Mouse (Mus musculus): ENCODE results near the gene Tnfsf15. TPM values are rescaled to one million over a fixed set of nuclear protein-coding genes. Genes with fewer than 3 reads are reported as not detected.
A peak's percentile ranks its signal among the peaks of the same experiment; 100 is the strongest.

The Tnfsf15 gene
- polyA plus RNA-seq (2014; fragmentation: Nextera tagmentation; extraction: Ambion mirVana) = 0.21 TPM in 1 of 2 replicates, not detected in the other

GRCm38 (mm10) chr4:63744693-63745171 lies at the start of gene Tnfsf15:
Tnfsf15 (minus strand) TSS chr4:63745113.
- Histone ChIP-seq H3K4me3 (ENCODE audit: low read depth, low read length) (no peak within 1 kb of the TSS), H3K9me3 (ENCODE audit: control insufficient read depth, low read length) (no peaks in the 10 kb centered on the region), H3K27me3 (replicated peaks; ENCODE audit: control insufficient read depth, insufficient read depth, low read length) (no peaks in the 10 kb centered on the region), H3K27ac (replicated peaks; ENCODE audit: low read depth, low read length) (no peak within 1 kb of the TSS), H3K9ac (ENCODE audit: low read depth, low read length) (no peak within 1 kb of the TSS), H3K4me2 (ENCODE audit: low read depth, low read length) (no peak within 1 kb of the TSS), H3K36me3 (ENCODE audit: control insufficient read depth, insufficient read depth, low read length) (no peaks in the 10 kb centered on the region), H3K4me1 (ENCODE audit: control insufficient read depth, insufficient read depth, low read length) (peaks cover 11% of the 10 kb centered on the region; the same call in 1 of the 2 replicates)
- peak; percentile 78 for DNase-seq (ENCODE audit: low spot score)
- ATAC-seq (ENCODE audit: low read depth) = peak; percentile 77
- 32% methylated on average over 8 of the region's 8 CpGs for WGBS

GRCm38 (mm10) chr4:63792328-63792727 lies 47.4 kb upstream of the Tnfsf15 start:
- no peak overlapping the region for H3K27ac ChIP-seq (replicated peaks; ENCODE audit: low read depth, low read length)
- H3K4me3 ChIP-seq (ENCODE audit: low read depth, low read length) = no peak overlapping the region
- 88% methylated on average over 3 of the region's 3 CpGs for WGBS
- DNase-seq (ENCODE audit: low spot score) (no peak), ATAC-seq (ENCODE audit: low read depth) (no peak)
- no peaks in the 10 kb centered on the region for H3K27me3 ChIP-seq (replicated peaks; ENCODE audit: control insufficient read depth, insufficient read depth, low read length)
- H3K4me1 ChIP-seq (ENCODE audit: control insufficient read depth, insufficient read depth, low read length) = no peaks in the 10 kb centered on the region
- no peaks in the 10 kb centered on the region for H3K9me3 ChIP-seq (ENCODE audit: control insufficient read depth, low read length)
- H3K9ac ChIP-seq (ENCODE audit: low read depth, low read length) = no peak overlapping the region
- H3K36me3 ChIP-seq (ENCODE audit: control insufficient read depth, insufficient read depth, low read length) = no peaks in the 10 kb centered on the region
- no peak overlapping the region for H3K4me2 ChIP-seq (ENCODE audit: low read depth, low read length)

GRCm38 (mm10) chr4:63785466-63785865 lies 40.6 kb upstream of the Tnfsf15 start:
- Histone ChIP-seq H3K9ac (ENCODE audit: low read depth, low read length) (no peak overlapping the region), H3K4me3 (ENCODE audit: low read depth, low read length) (no peak overlapping the region), H3K27me3 (replicated peaks; ENCODE audit: control insufficient read depth, insufficient read depth, low read length) (no peaks in the 10 kb centered on the region), H3K36me3 (ENCODE audit: control insufficient read depth, insufficient read depth, low read length) (no peaks in the 10 kb centered on the region), H3K9me3 (ENCODE audit: control insufficient read depth, low read length) (no peaks in the 10 kb centered on the region), H3K4me1 (ENCODE audit: control insufficient read depth, insufficient read depth, low read length) (no peaks in the 10 kb centered on the region), H3K4me2 (ENCODE audit: low read depth, low read length) (no peak overlapping the region), H3K27ac (replicated peaks; ENCODE audit: low read depth, low read length) (no peak overlapping the region)
- WGBS = 60% methylated on average over 2 of the region's 2 CpGs
- DNase-seq (ENCODE audit: low spot score) = no peak
- no peak for ATAC-seq (ENCODE audit: low read depth)

GRCm38 (mm10) chr4:63783826-63784225 lies 38.9 kb upstream of the Tnfsf15 start:
- Histone ChIP-seq H3K27me3 (replicated peaks; ENCODE audit: control insufficient read depth, insufficient read depth, low read length) (no peaks in the 10 kb centered on the region), H3K36me3 (ENCODE audit: control insufficient read depth, insufficient read depth, low read length) (no peaks in the 10 kb centered on the region), H3K9me3 (ENCODE audit: control insufficient read depth, low read length) (no peaks in the 10 kb centered on the region), H3K4me1 (ENCODE audit: control insufficient read depth, insufficient read depth, low read length) (no peaks in the 10 kb centered on the region), H3K4me2 (ENCODE audit: low read depth, low read length) (no peak overlapping the region), H3K4me3 (ENCODE audit: low read depth, low read length) (no peak overlapping the region), H3K27ac (replicated peaks; ENCODE audit: low read depth, low read length) (no peak overlapping the region), H3K9ac (ENCODE audit: low read depth, low read length) (no peak overlapping the region)
- DNase-seq (ENCODE audit: low spot score) (peak; percentile 13), ATAC-seq (ENCODE audit: low read depth) (no peak)
- 70% methylated on average over 5 of the region's 5 CpGs for WGBS

GRCm38 (mm10) chr4:63782970-63783613 lies 38.2 kb upstream of the Tnfsf15 start:
- Histone ChIP-seq H3K27ac (replicated peaks; ENCODE audit: low read depth, low read length) (no peak overlapping the region), H3K36me3 (ENCODE audit: control insufficient read depth, insufficient read depth, low read length) (no peaks in the 10 kb centered on the region), H3K27me3 (replicated peaks; ENCODE audit: control insufficient read depth, insufficient read depth, low read length) (no peaks in the 10 kb centered on the region), H3K4me3 (ENCODE audit: low read depth, low read length) (no peak overlapping the region), H3K4me2 (ENCODE audit: low read depth, low read length) (no peak overlapping the region), H3K9ac (ENCODE audit: low read depth, low read length) (no peak overlapping the region), H3K4me1 (ENCODE audit: control insufficient read depth, insufficient read depth, low read length) (no peaks in the 10 kb centered on the region), H3K9me3 (ENCODE audit: control insufficient read depth, low read length) (no peaks in the 10 kb centered on the region)
- 73% methylated on average over 7 of the region's 7 CpGs for WGBS
- ATAC-seq (ENCODE audit: low read depth) (no peak), DNase-seq (ENCODE audit: low spot score) (peak; percentile 7)

- no peaks in the 10 kb centered on the region for H3K4me1 ChIP-seq (ENCODE audit: control insufficient read depth, insufficient read depth, low read length)
- H3K27ac ChIP-seq (replicated peaks; ENCODE audit: low read depth, low read length) = no peak overlapping the region
- H3K27me3 ChIP-seq (replicated peaks; ENCODE audit: control insufficient read depth, insufficient read depth, low read length) = no peaks in the 10 kb centered on the region
- H3K9ac ChIP-seq (ENCODE audit: low read depth, low read length) = no peak overlapping the region
- no peaks in the 10 kb centered on the region for H3K9me3 ChIP-seq (ENCODE audit: control insufficient read depth, low read length)
- no peak overlapping the region for H3K4me3 ChIP-seq (ENCODE audit: low read depth, low read length)
- no peak overlapping the region for H3K4me2 ChIP-seq (ENCODE audit: low read depth, low read length)
- DNase-seq (ENCODE audit: low spot score) (no peak), ATAC-seq (ENCODE audit: low read depth) (no peak)
- WGBS = 79% methylated on average over 8 of the region's 8 CpGs
- no peaks in the 10 kb centered on the region for H3K36me3 ChIP-seq (ENCODE audit: control insufficient read depth, insufficient read depth, low read length)
Measured at GRCm38 (mm10) chr4:63777223-63777622, 32.3 kb upstream of the Tnfsf15 start.

- Histone ChIP-seq H3K4me2 (ENCODE audit: low read depth, low read length) (no peak overlapping the region), H3K9ac (ENCODE audit: low read depth, low read length) (no peak overlapping the region), H3K4me3 (ENCODE audit: low read depth, low read length) (no peak overlapping the region), H3K4me1 (ENCODE audit: control insufficient read depth, insufficient read depth, low read length) (no peaks in the 10 kb centered on the region), H3K9me3 (ENCODE audit: control insufficient read depth, low read length) (no peaks in the 10 kb centered on the region), H3K36me3 (ENCODE audit: control insufficient read depth, insufficient read depth, low read length) (no peaks in the 10 kb centered on the region), H3K27ac (replicated peaks; ENCODE audit: low read depth, low read length) (no peak overlapping the region), H3K27me3 (replicated peaks; ENCODE audit: control insufficient read depth, insufficient read depth, low read length) (no peaks in the 10 kb centered on the region)
- 68% methylated on average over 8 of the region's 8 CpGs for WGBS
- no peak for ATAC-seq (ENCODE audit: low read depth)
- DNase-seq (ENCODE audit: low spot score) = no peak
Measured at GRCm38 (mm10) chr4:63773306-63774090, 28.6 kb upstream of the Tnfsf15 start.

GRCm38 (mm10) chr4:63772514-63772913 lies 27.6 kb upstream of the Tnfsf15 start:
- WGBS = 69% methylated on average over 2 of the region's 2 CpGs
- Histone ChIP-seq H3K4me3 (ENCODE audit: low read depth, low read length) (no peak overlapping the region), H3K27me3 (replicated peaks; ENCODE audit: control insufficient read depth, insufficient read depth, low read length) (no peaks in the 10 kb centered on the region), H3K9me3 (ENCODE audit: control insufficient read depth, low read length) (no peaks in the 10 kb centered on the region), H3K9ac (ENCODE audit: low read depth, low read length) (no peak overlapping the region), H3K27ac (replicated peaks; ENCODE audit: low read depth, low read length) (no peak overlapping the region), H3K4me1 (ENCODE audit: control insufficient read depth, insufficient read depth, low read length) (no peaks in the 10 kb centered on the region), H3K4me2 (ENCODE audit: low read depth, low read length) (no peak overlapping the region), H3K36me3 (ENCODE audit: control insufficient read depth, insufficient read depth, low read length) (no peaks in the 10 kb centered on the region)
- ATAC-seq (ENCODE audit: low read depth) (no peak), DNase-seq (ENCODE audit: low spot score) (no peak)
